Mouse (Mus musculus): Measurements from ENCODE around the gene Hist1h3g.

The Hist1h3g gene

GRCm38 (mm10) chr13:23515826-23516620 lies 19.2 kb upstream of the Hist1h3g start:
- DNase-seq (ENCODE audit: low spot score in 2 of 2), result no peak

- peak; percentile 63 to 74 for DNase-seq (ENCODE audit: low spot score in 2 of 2)
These were observed 18.2 kb upstream of the Hist1h3g start for GRCm38 (mm10) chr13:23516822-23517602.

- peak; percentile 82 to 92 for DNase-seq (ENCODE audit: low spot score in 2 of 2)
These were observed 17.5 kb upstream of the Hist1h3g start for GRCm38 (mm10) chr13:23517603-23518294.

GRCm38 (mm10) chr13:23518295-23518603 lies 17.0 kb upstream of the Hist1h3g start:
- no peak for DNase-seq (ENCODE audit: low spot score in 2 of 2)

- DNase-seq (ENCODE audit: low spot score in 2 of 2), result peak; percentile 70 to 81
These were observed 16.3 kb upstream of the Hist1h3g start for GRCm38 (mm10) chr13:23518885-23519284.

- peak; percentile 66 to 81 for DNase-seq (ENCODE audit: low spot score in 2 of 2)
These were observed 15.8 kb upstream of the Hist1h3g start for GRCm38 (mm10) chr13:23519416-23519815.

- DNase-seq (ENCODE audit: low spot score in 2 of 2), result peak; percentile 70 to 80
These were observed 13.5 kb upstream of the Hist1h3g start for GRCm38 (mm10) chr13:23521703-23522102.

- DNase-seq (ENCODE audit: low spot score in 2 of 2), result no peak
These were observed 11.2 kb upstream of the Hist1h3g start for GRCm38 (mm10) chr13:23523976-23524375.

GRCm38 (mm10) chr13:23524654-23525053 lies 10.6 kb upstream of the Hist1h3g start:
- peak; percentile 55 to 60 for DNase-seq (ENCODE audit: low spot score in 2 of 2)

GRCm38 (mm10) chr13:23525901-23526300 lies 9.3 kb upstream of the Hist1h3g start:
- DNase-seq (ENCODE audit: low spot score in 2 of 2), result no peak

GRCm38 (mm10) chr13:23526312-23526711 lies 8.9 kb upstream of the Hist1h3g start:
- peak; percentile 85 to 90 for DNase-seq (ENCODE audit: low spot score in 2 of 2)

GRCm38 (mm10) chr13:23529005-23529404 lies 6.2 kb upstream of the Hist1h3g start:
- DNase-seq (ENCODE audit: low spot score in 2 of 2), result no peak

- no peak for DNase-seq (ENCODE audit: low spot score in 2 of 2)
These were observed 5.6 kb upstream of the Hist1h3g start for GRCm38 (mm10) chr13:23529480-23530165.

GRCm38 (mm10) chr13:23530181-23530900 lies 4.9 kb upstream of the Hist1h3g start:
- peak; percentile 66 to 80 for DNase-seq (ENCODE audit: low spot score in 2 of 2)

GRCm38 (mm10) chr13:23530901-23531875 lies 4.0 kb upstream of the Hist1h3g start, which contains the start of gene Hist1h4h:
TSS of gene Hist1h4h (plus strand) at chr13:23531050.
- peak; percentile 97 to 99 for DNase-seq (ENCODE audit: low spot score in 2 of 2)

- no peak for DNase-seq (ENCODE audit: low spot score in 2 of 2)
These were observed 2.8 kb upstream of the Hist1h3g start for GRCm38 (mm10) chr13:23532262-23533075.

GRCm38 (mm10) chr13:23533560-23534367 lies 1.5 kb upstream of the Hist1h3g start, which contains the start of gene Hist1h2af:
TSS of gene Hist1h2af (plus strand) at chr13:23533906.
- peak; percentile 75 to 84 for DNase-seq (ENCODE audit: low spot score in 2 of 2)
